Mouse (Mus musculus): ENCODE data around the gene Ascc2.

GRCm38 (mm10) chr11:4719961-4720360, 82.4 kb downstream of the Ascc2 start:
- TF ChIP-seq CTCF (IDR thresholded peaks at IDR 0.05; ENCODE audit: extremely low read depth, insufficient read depth, low read length), result no peak
- TF ChIP-seq POLR2A (IDR thresholded peaks at IDR 0.05; ENCODE audit: extremely low read depth, insufficient read depth, low read length), result no peak
